Mouse (Mus musculus): Measurements from ENCODE around the gene Btn2a2. TPM values are rescaled to one million over a fixed set of nuclear protein-coding genes. Genes with fewer than 3 reads are reported as not detected.

Btn2a2 gene
- total RNA-seq, 2 experiments from 2014 or later: not detected

DNA sequence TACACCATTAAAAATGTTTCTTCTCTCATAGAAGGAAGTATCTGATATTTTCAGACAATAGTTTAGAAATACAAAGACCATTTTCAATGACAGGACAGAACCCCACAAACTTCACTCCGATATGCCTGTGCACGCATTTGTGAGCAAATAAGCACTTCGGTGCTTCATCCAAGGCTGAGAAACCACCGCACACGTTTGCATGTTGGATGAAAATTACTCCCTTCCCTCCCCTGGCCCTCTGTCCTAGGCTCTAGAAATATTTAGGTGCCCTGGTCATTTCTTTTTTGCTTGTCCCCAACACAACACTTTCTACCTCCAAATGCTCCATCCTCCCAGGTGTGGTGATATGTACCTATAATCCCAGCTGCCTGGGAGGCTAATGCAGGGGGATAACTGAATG is 12.9 kb upstream of the Btn2a2 start:
- intact Hi-C loops (cut with DNase I): loop anchor here (10.0 kb wide), 1 partner anchor 197 kb away; no protein-coding TSS in a partner anchor
- DNase-seq: no peak

DNA sequence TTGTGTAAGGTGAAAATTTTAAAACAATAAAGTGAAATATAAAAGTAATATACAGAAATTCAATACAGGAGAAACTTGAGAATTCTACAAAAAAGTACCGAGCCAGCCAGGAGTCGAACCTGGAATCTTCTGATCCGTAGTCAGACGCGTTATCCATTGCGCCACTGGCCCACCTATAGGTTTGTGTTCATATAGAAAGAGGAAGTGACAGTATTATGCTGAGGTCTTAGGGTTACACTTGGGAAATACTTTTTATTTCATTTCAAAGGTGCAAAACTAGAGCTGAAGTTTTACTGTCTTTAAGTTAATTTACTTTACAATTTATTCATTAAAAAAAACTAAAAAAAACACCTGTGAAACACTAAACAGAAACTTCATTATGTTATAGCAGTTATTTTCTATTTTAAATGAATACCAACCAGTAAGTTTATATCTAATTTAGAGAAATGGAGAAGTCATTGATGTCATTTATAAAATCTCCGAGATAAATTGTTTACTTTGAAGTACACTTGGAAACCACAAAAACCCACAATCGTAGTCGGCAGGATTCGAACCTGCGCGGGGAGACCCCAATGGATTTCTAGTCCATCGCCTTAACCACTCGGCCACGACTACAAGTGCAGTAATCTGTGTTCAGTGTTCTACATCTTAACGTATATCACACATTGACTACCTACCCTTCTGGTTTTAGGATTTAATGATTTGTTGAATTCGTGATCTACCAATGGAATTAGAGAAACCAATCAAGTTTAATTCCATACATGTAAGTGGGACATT is 12.0 kb upstream of the Btn2a2 start:
- intact Hi-C loops (cut with DNase I): loop anchor here (10.0 kb wide), 1 partner anchor 196 kb away; no protein-coding TSS in a partner anchor
- DNase-seq: peak; percentile 46

DNA sequence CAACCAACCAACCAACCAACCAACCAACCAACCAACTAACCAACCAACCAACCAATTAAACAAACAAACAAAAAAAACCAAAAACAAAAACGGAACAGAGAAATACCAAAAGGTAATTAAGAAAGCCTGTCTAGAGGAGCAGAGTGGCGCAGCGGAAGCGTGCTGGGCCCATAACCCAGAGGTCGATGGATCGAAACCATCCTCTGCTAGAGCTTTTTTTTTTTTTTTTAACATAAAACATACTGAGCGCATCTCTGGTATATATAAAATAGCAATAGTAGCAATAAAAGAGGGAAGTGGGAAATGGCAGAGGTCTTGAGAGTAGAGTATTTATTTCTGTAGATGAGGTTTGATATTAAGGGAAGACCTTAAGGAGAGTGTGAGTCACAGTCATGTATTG is 11.3 kb upstream of the Btn2a2 start:
- intact Hi-C loops (cut with DNase I): loop anchor here (5.0 to 10.0 kb wide), 2 partner anchors 38 to 195 kb away; no protein-coding TSS in a partner anchor
- DNase-seq: no peak

DNA sequence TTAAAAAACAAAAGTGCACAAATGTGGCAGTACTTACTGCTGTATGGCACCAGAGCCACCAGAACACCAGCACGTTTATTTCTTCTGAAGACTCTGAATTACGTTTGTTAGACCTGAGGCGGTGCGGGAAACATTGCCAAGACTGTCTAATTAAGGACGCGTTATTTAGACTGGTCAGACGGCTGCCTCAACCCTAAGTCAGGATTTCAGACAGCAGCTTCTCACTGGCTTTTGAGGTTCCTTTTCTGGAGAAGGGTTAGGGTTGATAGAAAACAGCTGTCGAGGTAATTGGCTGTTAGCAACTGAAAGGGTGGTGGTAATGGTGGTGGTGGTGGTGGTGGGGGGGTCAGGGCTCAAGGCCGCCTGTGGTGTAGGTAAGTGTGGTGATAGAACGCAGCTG is 10.0 kb upstream of the Btn2a2 start:
- intact Hi-C loops (cut with DNase I): loop anchor here (5.0 kb wide), 1 partner anchor 36 kb away; no protein-coding TSS in a partner anchor
- DNase-seq: no peak

DNA sequence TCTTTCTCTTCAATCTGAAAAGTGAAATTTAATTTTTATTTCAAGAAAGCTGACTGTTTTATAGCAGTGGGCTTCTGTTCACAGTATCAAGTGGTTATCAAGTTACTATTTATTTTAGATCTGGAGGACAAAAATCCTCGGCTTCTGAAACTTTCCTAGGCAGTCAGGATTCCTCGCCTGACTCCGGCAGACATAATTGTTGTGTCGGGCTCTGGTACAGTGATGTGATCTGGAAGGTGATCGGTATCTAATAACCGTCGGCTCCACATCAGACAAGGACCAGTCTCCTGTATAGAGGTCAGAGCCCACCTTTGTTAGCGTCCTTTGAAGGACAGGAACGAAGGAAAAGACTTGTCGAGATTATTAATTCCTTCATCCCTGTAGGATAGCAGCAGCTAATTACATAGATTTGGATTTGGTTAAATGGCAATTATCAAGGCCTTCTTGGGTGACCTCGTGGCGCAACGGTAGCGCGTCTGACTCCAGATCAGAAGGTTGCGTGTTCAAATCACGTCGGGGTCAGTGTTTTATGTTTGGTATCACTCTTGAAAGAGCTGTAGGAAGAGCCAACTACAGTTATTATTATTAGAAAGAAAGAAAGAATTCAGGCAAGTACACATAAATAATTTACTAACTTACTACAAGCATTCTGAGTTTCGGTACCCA is 9.1 kb upstream of the Btn2a2 start:
- intact Hi-C loops (cut with DNase I): loop anchor here (5.0 kb wide), 1 partner anchor 35 kb away; no protein-coding TSS in a partner anchor
- no peak for DNase-seq

DNA sequence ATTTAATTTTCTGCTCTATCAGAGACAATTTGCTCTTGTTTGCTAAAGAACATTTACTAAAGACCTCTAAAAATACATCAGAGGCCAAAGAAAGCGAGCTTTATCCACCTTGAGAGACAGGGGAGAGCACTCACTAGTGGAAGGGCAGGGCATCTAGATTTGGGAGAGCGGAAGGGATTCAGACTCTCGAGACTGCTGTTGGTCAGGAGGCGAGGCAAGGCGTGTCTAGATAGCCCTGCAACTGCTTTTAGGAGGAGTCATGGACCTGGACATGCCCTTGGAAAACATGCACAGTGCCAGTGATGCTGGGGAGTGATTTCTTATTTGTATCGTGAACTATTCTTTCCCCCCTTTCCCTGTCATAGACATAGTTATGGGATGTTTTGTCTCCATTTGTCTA is 6.9 kb upstream of the Btn2a2 start:
- no peak for DNase-seq
- intact Hi-C loops (cut with DNase I): loop anchor here (5.0 kb wide), 1 partner anchor 33 kb away; no protein-coding TSS in a partner anchor

DNA sequence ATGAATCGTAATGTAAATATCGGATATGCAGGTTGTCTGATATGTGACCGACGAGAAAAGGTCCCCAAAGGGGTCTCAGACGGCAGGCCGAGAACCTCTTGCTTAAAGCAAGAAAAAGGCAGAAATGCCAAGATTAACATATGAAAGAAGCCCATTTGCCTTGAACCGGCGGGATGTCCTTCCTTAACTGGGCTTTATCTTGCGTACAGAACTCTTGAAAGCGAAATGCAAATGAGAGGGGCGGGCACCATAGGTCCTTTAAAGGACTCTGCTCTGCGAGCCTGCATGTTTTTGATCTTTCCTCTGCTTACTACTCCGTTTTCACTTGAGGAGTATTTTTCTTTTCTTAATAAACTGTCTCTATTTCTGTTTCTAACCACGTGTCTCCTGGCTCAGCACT is 3.3 kb upstream of the Btn2a2 start:
- intact Hi-C loops (cut with DNase I): no loop called here
- no peak for DNase-seq

DNA sequence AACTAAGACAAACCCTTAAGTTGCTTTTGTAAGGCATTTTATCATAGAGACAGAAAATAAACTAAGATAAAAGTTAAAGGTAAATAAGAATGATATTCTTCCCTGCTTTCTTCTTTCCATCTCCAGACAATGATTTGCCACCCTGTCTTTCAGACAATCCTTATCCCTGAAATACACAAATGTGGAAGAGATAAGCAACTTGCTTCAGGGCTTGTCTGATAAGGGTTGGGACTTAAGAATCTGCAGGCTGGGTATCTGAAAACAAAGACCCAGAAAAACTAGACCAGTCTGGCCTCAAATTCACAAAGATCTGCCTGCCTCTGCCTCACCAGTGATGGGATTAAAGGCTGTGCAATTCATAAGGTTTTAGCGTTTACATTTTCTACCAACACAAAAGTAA is 2.6 kb upstream of the Btn2a2 start:
- DNase-seq: no peak
- intact Hi-C loops (cut with DNase I): no loop called here

DNA sequence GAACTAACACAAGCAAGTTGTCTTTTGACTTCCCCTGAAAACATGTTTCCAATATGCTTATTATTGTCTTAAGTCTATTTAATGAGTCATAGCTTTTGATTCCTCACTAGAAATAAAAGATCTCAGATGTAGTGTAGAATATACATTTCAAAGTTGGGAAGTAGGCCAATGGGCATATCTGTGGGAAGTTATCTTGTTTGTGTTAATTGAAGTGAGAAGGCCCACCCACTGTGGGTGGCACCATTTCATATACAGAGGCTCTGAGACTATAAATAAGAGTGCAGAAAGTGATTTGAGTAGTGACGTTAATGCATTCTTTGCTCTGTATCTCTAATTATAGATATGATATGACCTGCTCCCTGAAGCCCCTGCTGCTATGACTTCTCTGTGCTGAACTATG is 2.2 kb upstream of the Btn2a2 start:
- intact Hi-C loops (cut with DNase I): no loop called here
- DNase-seq: no peak

DNA sequence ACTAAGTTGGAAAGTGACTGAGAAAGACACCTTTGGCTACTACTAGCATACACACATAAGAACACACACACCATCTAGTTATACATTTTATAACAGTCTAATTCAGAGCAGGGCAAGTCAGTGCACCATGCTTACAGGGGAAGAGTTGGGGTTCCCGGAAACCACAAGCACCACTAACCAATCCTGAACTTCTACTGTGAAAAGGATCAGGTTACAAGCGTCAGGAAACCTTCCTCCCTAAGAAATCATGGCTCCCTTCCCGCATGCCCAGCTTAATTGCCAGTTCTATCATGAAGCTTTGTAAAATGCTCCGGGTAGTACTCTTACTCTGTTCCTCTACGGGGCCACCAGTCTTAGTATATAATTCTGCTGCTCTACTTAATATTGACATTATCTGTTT is 3.4 kb downstream of the Btn2a2 start:
- no peak for DNase-seq
- intact Hi-C loops (cut with DNase I): no loop called here

DNA sequence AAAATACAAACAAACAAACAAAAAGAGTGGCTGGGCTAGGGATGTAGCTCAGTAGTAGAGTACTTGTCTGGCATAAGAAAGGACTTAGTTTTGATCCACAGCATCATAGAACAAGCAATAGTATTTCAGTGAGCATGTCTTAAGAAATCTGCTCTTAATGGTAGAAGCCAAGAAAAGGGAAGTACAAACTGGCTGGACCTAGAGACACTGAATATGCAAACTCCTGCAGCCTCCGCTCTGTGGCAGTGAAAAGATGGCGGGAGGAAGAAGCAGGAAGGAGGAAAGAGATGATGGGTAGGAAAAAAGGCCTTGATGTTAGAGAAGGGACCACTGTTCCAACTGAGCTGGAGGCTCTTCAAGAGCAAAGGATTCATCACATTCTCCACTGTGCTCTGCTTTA is 5.5 kb downstream of the Btn2a2 start:
- no peak for DNase-seq
- intact Hi-C loops (cut with DNase I): no loop called here

DNA sequence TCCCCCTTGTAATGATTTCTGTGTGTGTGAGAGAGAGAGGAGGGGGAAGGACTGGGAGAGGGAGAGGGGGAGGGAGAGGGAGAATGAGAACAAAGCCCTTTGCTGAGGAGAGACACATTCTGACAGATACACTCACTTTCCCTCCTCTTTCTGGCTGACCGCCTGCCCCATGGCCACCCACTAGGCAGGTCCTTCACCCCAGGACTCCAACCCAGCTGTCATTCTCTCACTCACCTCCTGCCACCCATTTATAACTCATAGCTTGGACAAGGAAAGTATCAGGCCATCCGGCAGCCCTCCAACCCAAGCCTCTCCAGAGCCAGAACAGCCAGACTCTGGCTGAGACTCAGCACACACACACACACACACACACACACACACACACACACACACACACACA is 13.0 kb downstream of the Btn2a2 start:
- DNase-seq: peak; percentile 89
- intact Hi-C loops (cut with DNase I): no loop called here

DNA sequence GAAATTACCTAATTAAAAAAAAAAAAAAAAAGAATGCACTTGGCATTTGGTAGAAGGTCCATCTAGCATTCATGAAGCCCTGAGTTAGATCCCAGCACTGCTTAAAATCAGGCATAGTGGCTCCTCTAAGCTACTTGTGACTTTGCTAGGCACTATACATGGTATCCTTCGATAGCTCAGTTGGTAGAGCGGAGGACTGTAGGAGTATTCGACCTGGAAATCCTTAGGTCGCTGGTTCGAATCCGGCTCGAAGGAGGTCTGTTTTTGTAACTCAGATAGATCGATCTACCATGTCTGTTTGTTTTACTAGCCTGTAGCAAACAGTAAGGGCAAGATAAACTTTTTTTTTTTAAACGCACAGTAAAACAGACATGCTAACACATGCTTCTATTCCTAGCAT is 21.7 kb downstream of the Btn2a2 start:
- intact Hi-C loops (cut with DNase I): no loop called here
- DNase-seq: peak; percentile 54

DNA sequence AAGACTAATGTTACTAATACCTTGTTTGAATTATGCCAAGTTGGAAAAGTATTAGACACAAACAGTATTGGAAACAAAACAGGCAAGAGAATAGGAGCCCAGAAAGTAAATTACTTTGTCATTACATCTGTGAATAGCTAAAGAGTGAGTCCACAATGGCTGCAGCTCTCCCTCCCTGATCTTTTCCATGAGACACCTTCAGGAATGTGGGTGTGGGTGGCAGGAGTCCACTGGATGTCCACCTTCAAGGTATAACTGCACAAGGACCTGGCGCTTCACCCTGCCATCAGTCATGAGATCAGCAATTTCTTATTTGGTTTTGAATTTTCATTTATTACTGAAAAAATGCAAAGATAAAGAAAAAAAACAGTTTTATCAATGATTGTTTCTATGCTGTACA is 22.4 kb downstream of the Btn2a2 start:
- no peak for DNase-seq
- intact Hi-C loops (cut with DNase I): no loop called here

DNA sequence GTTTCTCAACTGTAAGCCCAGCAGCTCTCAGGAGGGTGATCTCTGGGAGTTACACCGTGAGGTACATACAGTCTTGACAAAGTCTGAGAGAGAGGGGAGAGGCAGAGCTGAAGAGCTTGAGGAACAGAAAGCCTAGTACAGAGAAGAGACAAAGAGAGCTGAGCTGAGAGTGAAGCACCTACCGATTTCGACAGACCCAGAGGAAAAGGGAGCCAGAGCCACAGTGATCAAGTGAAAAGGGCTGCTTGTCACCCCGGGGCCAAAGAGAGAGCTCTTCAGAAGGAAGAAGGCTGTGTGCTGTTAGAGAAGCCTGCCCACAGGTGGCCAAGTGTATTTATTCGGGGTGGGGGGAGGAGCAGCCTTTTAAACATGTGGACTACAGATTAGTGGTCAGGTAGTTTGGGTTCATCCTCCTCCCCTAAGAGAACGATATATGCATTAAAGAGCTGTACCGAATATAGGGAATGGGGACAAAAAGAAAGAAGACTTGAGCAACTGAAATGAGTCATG is 23.0 kb downstream of the Btn2a2 start, which contains the start of gene Btn1a1:
Gene Btn1a1, minus strand, starts transcription at position 302 of the 510 bp plus-strand sequence.
- DNase-seq: no peak
- intact Hi-C loops (cut with DNase I): no loop called here

DNA sequence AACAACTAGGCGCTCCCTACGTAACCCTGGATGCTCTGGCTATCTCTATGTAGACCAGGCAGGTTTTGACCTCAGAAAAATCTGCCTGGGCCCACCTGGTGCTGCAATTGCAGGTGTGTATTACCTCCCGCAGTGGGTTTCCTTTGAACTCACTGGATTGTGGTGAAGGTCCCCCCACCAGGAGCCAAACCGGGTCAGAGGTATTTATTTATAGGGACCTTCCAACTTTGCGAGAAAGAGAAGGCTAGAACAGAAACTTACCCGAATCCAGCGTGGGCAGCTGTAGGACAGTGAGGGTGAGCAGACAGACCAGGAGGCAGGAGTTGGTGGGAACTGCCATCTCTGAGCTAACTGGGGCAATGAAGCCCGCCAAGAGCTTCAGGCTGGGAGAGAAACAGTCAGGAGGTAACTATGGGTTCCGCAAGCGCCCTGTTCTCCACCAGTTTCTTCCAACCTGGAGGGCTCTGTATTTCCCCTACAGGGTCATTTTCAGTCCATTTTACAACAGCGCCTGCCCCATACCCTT is 23.8 kb downstream of the Btn2a2 start:
- DNase-seq: no peak
- intact Hi-C loops (cut with DNase I): loop anchor here (5.0 kb wide), 1 partner anchor 32 kb away; no protein-coding TSS in a partner anchor

DNA sequence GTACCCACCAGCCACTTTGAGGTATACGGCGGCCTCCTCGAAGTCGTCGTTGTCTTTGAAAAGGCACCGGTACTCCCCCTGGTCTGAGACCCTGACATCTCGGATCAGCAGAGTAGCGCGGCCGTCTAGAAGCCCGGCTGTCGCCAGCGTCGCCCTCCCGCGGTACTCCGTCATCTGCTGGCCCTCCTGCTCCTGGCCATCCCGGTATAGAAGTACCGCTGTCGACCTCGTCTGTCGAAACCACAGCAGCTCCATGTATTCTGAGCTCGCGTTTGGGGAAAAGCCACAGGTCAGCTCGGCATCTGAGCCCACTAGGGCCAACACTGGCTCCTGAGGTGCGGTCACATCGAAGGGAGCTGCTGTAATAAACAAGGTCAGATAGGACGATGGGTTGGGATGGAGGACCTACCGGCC is 24.4 kb downstream of the Btn2a2 start:
- intact Hi-C loops (cut with DNase I): loop anchor here (5.0 kb wide), 1 partner anchor 33 kb away; no protein-coding TSS in a partner anchor
- peak; percentile 61 for DNase-seq

DNA sequence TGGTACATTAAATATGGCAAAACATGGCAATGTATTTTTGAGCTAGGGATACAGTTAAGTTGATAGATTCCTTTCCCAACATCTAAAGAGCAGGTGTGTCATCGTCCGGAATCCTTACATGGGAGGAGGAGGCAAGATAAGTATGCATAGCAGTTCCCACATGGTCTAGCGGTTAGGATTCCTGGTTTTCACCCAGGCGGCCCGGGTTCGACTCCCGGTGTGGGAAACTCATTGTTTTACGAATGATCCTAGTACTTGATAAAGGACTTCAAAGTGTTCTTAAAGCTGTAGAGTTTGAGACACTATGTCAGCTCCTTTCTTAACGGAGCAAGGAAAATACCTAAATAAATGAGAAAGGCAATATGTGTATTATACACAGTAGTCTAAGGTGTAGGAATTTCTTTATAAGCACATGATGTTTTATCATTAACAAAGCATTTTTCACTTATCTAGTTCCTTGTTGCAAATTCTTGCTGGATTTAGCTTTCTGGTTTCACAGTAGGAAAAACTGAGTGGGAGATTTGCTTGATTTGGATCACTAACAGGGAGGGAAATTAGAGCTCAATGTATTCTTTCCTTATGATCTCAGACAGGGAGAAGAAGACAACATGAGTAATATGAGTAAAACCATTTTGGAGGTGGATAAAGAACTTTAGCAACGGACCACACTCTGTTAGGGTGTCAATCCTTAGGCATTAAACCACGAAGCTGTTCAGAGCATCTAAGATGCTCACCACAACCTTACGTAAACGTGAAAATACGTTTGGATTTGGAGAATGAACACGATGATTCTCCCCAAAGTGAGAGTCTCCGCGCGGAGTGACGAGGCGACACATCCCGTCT is 25.1 kb downstream of the Btn2a2 start:
- peak; percentile 75 for DNase-seq
- intact Hi-C loops (cut with DNase I): loop anchor here (5.0 kb wide), 1 partner anchor 34 kb away; no protein-coding TSS in a partner anchor

DNA sequence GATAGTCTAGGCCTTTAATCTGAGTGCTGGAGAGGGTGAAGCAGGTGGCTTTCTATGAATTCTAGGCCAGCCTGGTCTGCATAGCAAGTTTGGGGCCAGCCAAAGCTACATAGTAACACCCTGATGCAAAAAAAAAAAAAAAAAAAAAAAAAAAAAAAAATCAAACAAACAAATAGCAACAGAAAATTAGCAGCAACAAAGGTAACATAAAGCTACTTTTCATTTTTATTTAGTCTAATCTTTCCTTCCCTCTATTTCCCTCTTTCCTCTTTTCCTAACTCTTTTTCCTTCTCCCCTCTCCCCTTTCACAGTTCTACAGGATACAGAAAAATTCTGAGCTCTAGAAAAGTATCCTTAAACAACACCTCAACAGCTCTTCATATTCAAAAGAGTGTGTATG is 26.0 kb downstream of the Btn2a2 start:
- DNase-seq: no peak
- intact Hi-C loops (cut with DNase I): loop anchor here (5.0 kb wide), 1 partner anchor 35 kb away; no protein-coding TSS in a partner anchor

DNA sequence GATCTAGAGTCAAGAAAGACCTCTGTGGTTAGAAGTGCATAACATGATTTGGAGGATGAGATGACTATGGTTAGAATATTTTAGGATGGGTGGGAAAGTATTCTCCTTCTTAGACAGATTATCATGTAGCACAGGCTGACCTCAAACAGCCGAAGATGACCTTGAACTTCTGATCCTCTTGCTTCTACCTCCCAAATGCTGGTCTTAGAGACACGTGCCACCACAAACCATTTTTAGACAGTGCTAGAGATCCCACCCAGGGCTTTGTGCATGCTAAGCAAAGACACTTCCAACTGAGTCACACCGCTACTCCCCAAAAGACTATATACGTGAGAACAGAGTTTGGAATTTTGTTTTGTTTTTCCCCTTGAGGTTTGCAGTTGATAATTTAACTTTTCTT is 26.6 kb downstream of the Btn2a2 start:
- DNase-seq: no peak
- intact Hi-C loops (cut with DNase I): loop anchor here (5.0 kb wide), 1 partner anchor 35 kb away; no protein-coding TSS in a partner anchor
